Comparison of ENCODE assay signal across 32 mouse cellular contexts in genomic region chr9:65166386-65166785, GRCm38 (mm10). TPM values are rescaled to one million over a fixed set of nuclear protein-coding genes. Genes with fewer than 3 reads are reported as not detected.
A peak's percentile ranks its signal among the peaks of the same experiment; 100 is the strongest.
DNase-seq lines count a peak whose midpoint lies in the region; ATAC-seq lines count a peak whose summit lies in the region.
"Had no signal": no experiment of that assay in that cellular context is flagged by ENCODE, and none has a peak within 500 bp of the region (broad histone marks: within the 10 kb centered on the region; RNA-seq: fewer than 3 reads in every experiment).

No protein-coding gene starts in this region.

- H3K9ac ChIP-seq in hindbrain, embryonic 11.5 days (ENCODE audit: low read depth, low read length), result no peak overlapping the region
- no peak overlapping the region for H3K9ac ChIP-seq in neural tube, embryonic 11.5 days (ENCODE audit: low read length)
- H3K9ac ChIP-seq in neural tube, embryonic 15.5 days (replicated peaks), result no peak overlapping the region
- H3K9ac ChIP-seq: forebrain, embryonic 13.5 days; heart, embryonic 13.5 days; hindbrain, embryonic 12.5 days; intestine, embryonic 15.5 days; liver, embryonic 15.5 days; lung, embryonic 14.5 days; stomach, embryonic 15.5 days had no signal

- peak overlapping the region; percentile 71 for H3K27ac ChIP-seq in hindbrain, embryonic 10.5 days
- H3K27ac ChIP-seq in hindbrain, embryonic 11.5 days (ENCODE audit: low read depth, low read length), result no peak overlapping the region
- H3K27ac ChIP-seq in neural tube, embryonic 11.5 days (ENCODE audit: low read depth, low read length), result peak overlapping the region; percentile 34; the same call in 1 of the 2 replicates
- no peak overlapping the region for H3K27ac ChIP-seq in neural tube, embryonic 15.5 days (replicated peaks)
- peak overlapping the region; percentile 83 for H3K27ac ChIP-seq in embryonic facial prominence, embryonic 10.5 days (replicated peaks)
- H3K27ac ChIP-seq: forebrain, embryonic 13.5 days; heart, adult 2 months; heart, embryonic 13.5 days; hindbrain, postnatal 0 days; intestine, embryonic 15.5 days; liver, embryonic 15.5 days; stomach, embryonic 15.5 days had no signal

- no peak for DNase-seq in hindbrain, embryonic 10.5 days (ENCODE audit: low spot score)
- DNase-seq in hindbrain, embryonic 11.5 days (ENCODE audit: low spot score), result no peak
- no peak for DNase-seq in neural tube, embryonic 11.5 days (ENCODE audit: low spot score)
- peak; percentile 81 for DNase-seq in embryonic facial prominence, embryonic 10.5 days (ENCODE audit: low spot score)
- no peak for DNase-seq in gastrocnemius, adult 18-20 months (ENCODE audit: low spot score)
- DNase-seq: adrenal gland, adult 2 months; adrenal gland, postnatal 36 days; cerebellum, adult 18-20 months; cerebellum, postnatal 10 days; heart, adult 2 months; heart, postnatal 10 days; kidney, postnatal 10 days; layer of hippocampus, postnatal 36 days; left cerebral cortex, postnatal 4 days; lung, embryonic 14.5 days; lung, postnatal 36 days; right cerebral cortex, postnatal 25 days had no signal

- WGBS in hindbrain, embryonic 10.5 days, result 64% methylated on average over 9 of the region's 9 CpGs
- WGBS in hindbrain, embryonic 11.5 days, result 66% methylated on average over 9 of the region's 9 CpGs
- WGBS in neural tube, embryonic 11.5 days, result 34% methylated on average over 9 of the region's 9 CpGs
- WGBS in neural tube, embryonic 15.5 days, result 41% methylated on average over 9 of the region's 9 CpGs
- WGBS in embryonic facial prominence, embryonic 10.5 days, result 36% methylated on average over 9 of the region's 9 CpGs

- peaks cover 71% of the 10 kb centered on the region for H3K36me3 ChIP-seq in hindbrain, embryonic 10.5 days
- no peaks in the 10 kb centered on the region for H3K36me3 ChIP-seq in hindbrain, embryonic 11.5 days (ENCODE audit: control insufficient read depth, insufficient read depth, low read length)
- no peaks in the 10 kb centered on the region for H3K36me3 ChIP-seq in neural tube, embryonic 11.5 days (ENCODE audit: control insufficient read depth, insufficient read depth, low read length)
- H3K36me3 ChIP-seq in neural tube, embryonic 15.5 days, result no peaks in the 10 kb centered on the region
- H3K36me3 ChIP-seq in embryonic facial prominence, embryonic 10.5 days (replicated peaks), result peaks cover 50% of the 10 kb centered on the region
- H3K36me3 ChIP-seq: heart, embryonic 13.5 days; intestine, embryonic 15.5 days; liver, embryonic 15.5 days; stomach, embryonic 15.5 days had no signal

- H3K4me1 ChIP-seq in hindbrain, embryonic 10.5 days (replicated peaks), result peaks cover 86% of the 10 kb centered on the region
- peaks cover 20% of the 10 kb centered on the region for H3K4me1 ChIP-seq in hindbrain, embryonic 11.5 days (replicated peaks; ENCODE audit: control insufficient read depth, insufficient read depth, low read length)
- H3K4me1 ChIP-seq in neural tube, embryonic 11.5 days (ENCODE audit: control insufficient read depth, insufficient read depth, low read length), result peaks cover 51% of the 10 kb centered on the region
- H3K4me1 ChIP-seq in neural tube, embryonic 15.5 days, result peaks cover 47% of the 10 kb centered on the region
- H3K4me1 ChIP-seq in embryonic facial prominence, embryonic 10.5 days, result peaks cover 83% of the 10 kb centered on the region

- H3K27me3 ChIP-seq in hindbrain, embryonic 10.5 days (ENCODE audit: insufficient read depth, poor library complexity, severe bottlenecking), result peaks cover 6% of the 10 kb centered on the region; the same call in 1 of the 2 replicates
- H3K27me3 ChIP-seq in hindbrain, embryonic 11.5 days (ENCODE audit: control insufficient read depth, insufficient read depth, low read length), result no peaks in the 10 kb centered on the region
- H3K27me3 ChIP-seq in neural tube, embryonic 11.5 days (ENCODE audit: control insufficient read depth, insufficient read depth, low read length), result no peaks in the 10 kb centered on the region
- H3K27me3 ChIP-seq in neural tube, embryonic 15.5 days (replicated peaks), result no peaks in the 10 kb centered on the region
- H3K27me3 ChIP-seq in embryonic facial prominence, embryonic 10.5 days (replicated peaks; ENCODE audit: low read depth, poor library complexity, severe bottlenecking), result 0 out of 2 replicates have a peak, but pooled peaks cover 4% of the 10 kb centered on the region
- H3K27me3 ChIP-seq: forebrain, embryonic 13.5 days; hindbrain, embryonic 12.5 days had no signal

- H3K9me3 ChIP-seq in hindbrain, embryonic 10.5 days, result no peaks in the 10 kb centered on the region
- H3K9me3 ChIP-seq in hindbrain, embryonic 11.5 days (ENCODE audit: control insufficient read depth, low read length), result no peaks in the 10 kb centered on the region
- no peaks in the 10 kb centered on the region for H3K9me3 ChIP-seq in neural tube, embryonic 11.5 days (ENCODE audit: control insufficient read depth, low read length)
- H3K9me3 ChIP-seq in neural tube, embryonic 15.5 days (replicated peaks), result no peaks in the 10 kb centered on the region
- no peaks in the 10 kb centered on the region for H3K9me3 ChIP-seq in embryonic facial prominence, embryonic 10.5 days
- H3K9me3 ChIP-seq: forebrain, embryonic 13.5 days; heart, embryonic 13.5 days; hindbrain, embryonic 12.5 days; intestine, embryonic 15.5 days; liver, embryonic 15.5 days; stomach, embryonic 15.5 days had no signal

- H3K4me2 ChIP-seq in hindbrain, embryonic 11.5 days (replicated peaks; ENCODE audit: low read depth, low read length), result no peak overlapping the region
- H3K4me2 ChIP-seq in neural tube, embryonic 11.5 days (ENCODE audit: low read depth), result no peak overlapping the region
- H3K4me2 ChIP-seq in neural tube, embryonic 15.5 days, result no peak overlapping the region
- H3K4me2 ChIP-seq: forebrain, embryonic 13.5 days; heart, embryonic 13.5 days; hindbrain, embryonic 12.5 days; intestine, embryonic 15.5 days; liver, embryonic 15.5 days; lung, embryonic 14.5 days; stomach, embryonic 15.5 days had no signal

- ATAC-seq in hindbrain, embryonic 11.5 days (ENCODE audit: low FRiP score), result no peak
- no peak for ATAC-seq in neural tube, embryonic 11.5 days (ENCODE audit: insufficient read depth, low FRiP score, low TSS enrichment)
- no peak for ATAC-seq in neural tube, embryonic 15.5 days (ENCODE audit: low FRiP score)
- ATAC-seq in frontal cortex, adult (ENCODE audit: low TSS enrichment), result no peak
- ATAC-seq: CD4-positive, CD25-positive, alpha-beta regulatory T cell, adult 4 months; forebrain, embryonic 13.5 days; hindbrain, postnatal 0 days; intestine, embryonic 15.5 days had no signal

- H3K4me3 ChIP-seq in hindbrain, embryonic 10.5 days, result no peak overlapping the region
- H3K4me3 ChIP-seq in hindbrain, embryonic 11.5 days (ENCODE audit: low read depth, low read length), result no peak overlapping the region
- no peak overlapping the region for H3K4me3 ChIP-seq in neural tube, embryonic 11.5 days (ENCODE audit: low read depth, low read length)
- no peak overlapping the region for H3K4me3 ChIP-seq in neural tube, embryonic 15.5 days (replicated peaks)
- H3K4me3 ChIP-seq in embryonic facial prominence, embryonic 10.5 days, result peak overlapping the region; percentile 27; the same call in 1 of the 2 replicates
- H3K4me3 ChIP-seq: forebrain, embryonic 13.5 days; heart, adult 2 months; heart, embryonic 13.5 days; hindbrain, embryonic 12.5 days; intestine, embryonic 15.5 days; liver, embryonic 15.5 days; myocyte; stomach, embryonic 15.5 days had no signal

RNA-seq across cellular contexts. Expression of gene Igdcc3, which starts 25.4 kb away (rescaled TPM):
- 218 and 357 TPM in 2 replicates for polyA plus RNA-seq in hindbrain, embryonic 10.5 days (2016; fragmentation: Nextera tagmentation; extraction: Ambion mirVana)
- polyA plus RNA-seq in hindbrain, embryonic 11.5 days (2014; fragmentation: Nextera tagmentation; extraction: Ambion mirVana), result 46.0 and 49.6 TPM in 2 replicates
- polyA plus RNA-seq in neural tube, embryonic 11.5 days (2014; fragmentation: Nextera tagmentation; extraction: Ambion mirVana), result 60.7 and 71.9 TPM in 2 replicates
- polyA plus RNA-seq in neural tube, embryonic 15.5 days (2015; fragmentation: Nextera tagmentation; extraction: Ambion mirVana), result 7.9 and 8.9 TPM in 2 replicates
- polyA plus RNA-seq in embryonic facial prominence, embryonic 10.5 days (2016; fragmentation: Nextera tagmentation; extraction: Ambion mirVana), result 167 and 281 TPM in 2 replicates
- total RNA-seq in gastrocnemius, adult 18-20 months (2021), result under 1 TPM; 0.21 to 0.32 TPM
- total RNA-seq: common myeloid progenitor, adult 5-6 weeks; liver, adult 2 months; megakaryocyte, adult 5-6 weeks had no signal
- polyA plus RNA-seq: CD4-positive, CD25-positive, alpha-beta regulatory T cell, adult 4 months; large intestine, adult 2 months; liver, adult 2 months; myocyte had no signal

RNA-seq across cellular contexts. Expression of gene Parp16, which starts 28.8 kb away (rescaled TPM):
- polyA plus RNA-seq in hindbrain, embryonic 10.5 days (2016; fragmentation: Nextera tagmentation; extraction: Ambion mirVana), result 7.7 and 8.0 TPM in 2 replicates
- polyA plus RNA-seq in hindbrain, embryonic 11.5 days (2014; fragmentation: Nextera tagmentation; extraction: Ambion mirVana), result 4.0 and 6.5 TPM in 2 replicates
- polyA plus RNA-seq in neural tube, embryonic 11.5 days (2014; fragmentation: Nextera tagmentation; extraction: Ambion mirVana), result 4.9 and 6.1 TPM in 2 replicates
- 6.4 and 8.9 TPM in 2 replicates for polyA plus RNA-seq in neural tube, embryonic 15.5 days (2015; fragmentation: Nextera tagmentation; extraction: Ambion mirVana)
- 8.2 and 8.3 TPM in 2 replicates for polyA plus RNA-seq in embryonic facial prominence, embryonic 10.5 days (2016; fragmentation: Nextera tagmentation; extraction: Ambion mirVana)
- 1 to 10 TPM; 3.6 to 3.7 TPM for total RNA-seq in gastrocnemius, adult 18-20 months (2021)

Comparison
In these comparisons a context has a peak if more than half of its experiments do, and no peak if none do; other contexts are left out.
1. H3K27ac ChIP-seq: peak in hindbrain, embryonic 10.5 days (single experiment), neural tube, embryonic 11.5 days (single experiment) and embryonic facial prominence, embryonic 10.5 days (single experiment); none in hindbrain, embryonic 11.5 days (single experiment) and neural tube, embryonic 15.5 days (single experiment).